Mouse (Mus musculus) urinary bladder, postnatal 0 days (tissue): Measurements from ENCODE around the gene Mbtd1. TPM values are rescaled to one million over a fixed set of nuclear protein-coding genes. Genes with fewer than 3 reads are reported as not detected.

Source experiments
- polyA plus RNA-seq: library from polyadenylated mRNA; unstranded; fragments of >200 nt; fragmentation: Nextera tagmentation; extraction: Ambion mirVana; gene quantifications from 2 replicates; pipeline ENCODE4 v1.2.1, GENCODE M21; 2015

Mbtd1 gene
- polyA plus RNA-seq = 9.7 and 10.7 TPM in 2 replicates

DNA sequence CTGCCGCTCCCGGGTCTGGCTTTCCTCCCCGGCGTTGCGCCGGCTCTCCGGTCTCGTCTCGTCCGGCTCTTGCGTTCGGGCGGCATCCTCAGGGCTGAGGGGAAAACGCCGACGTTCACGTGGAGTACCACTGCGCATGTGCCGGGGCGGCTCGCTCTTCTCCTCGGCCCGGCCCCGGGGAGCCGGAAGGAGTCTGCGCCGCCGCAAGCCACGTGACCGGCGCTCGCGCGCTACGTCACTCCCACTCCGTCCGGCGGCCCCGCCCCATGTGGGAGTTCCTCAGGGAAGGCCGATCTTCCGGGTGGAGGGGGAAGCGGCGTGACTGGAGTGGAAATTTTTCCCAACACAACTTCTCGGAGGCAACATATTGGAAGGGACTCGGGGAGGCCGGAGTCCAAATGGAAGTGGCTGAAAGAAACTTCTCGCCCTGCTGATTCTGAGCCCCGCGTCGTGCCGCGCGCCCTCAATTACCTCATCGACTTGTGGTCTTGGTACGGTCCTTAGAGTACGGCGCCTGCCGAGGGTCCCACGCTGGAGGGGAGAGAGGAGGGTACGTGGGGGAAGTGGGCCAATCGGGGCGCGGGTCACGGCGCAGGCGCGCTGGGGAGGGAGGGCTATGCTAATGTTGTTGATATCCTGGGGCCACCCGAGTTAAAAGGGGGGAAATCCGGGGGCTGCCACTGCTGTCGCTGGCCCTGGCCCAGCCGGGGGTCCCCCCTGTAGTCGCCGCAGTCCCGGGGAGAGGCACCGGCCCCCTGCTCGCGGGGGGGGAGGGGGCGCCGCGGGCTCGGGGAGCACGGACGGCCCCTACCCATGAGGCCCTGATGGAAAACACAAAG, at the start of gene Mbtd1, which contains the start of gene Utp18:
Gene Mbtd1, plus strand, starts transcription at position 281 of the 839 bp plus-strand sequence.
Gene Utp18, minus strand, starts transcription at position 195 of the 839 bp plus-strand sequence.

GRCm38 (mm10) chr11:93956159-93956558, 70.5 kb downstream of the Mbtd1 start, which contains the start of gene Nme2:
Nme2 (minus strand) TSS chr11:93956259.

GRCm38 (mm10) chr11:93968005-93968847, 82.6 kb downstream of the Mbtd1 start, which contains the start of the genes Gm20390 and Nme1:
Gm20390 (minus strand) TSS chr11:93968293.
Nme1 (minus strand) TSS chr11:93968521.

GRCm38 (mm10) chr11:93995720-93996305, 110.2 kb downstream of the Mbtd1 start, which contains the start of gene Spag9:
Spag9 (plus strand) TSS chr11:93996091.

Other genes with a start within 250 kb of the Mbtd1 start
- gene Utp18, start 86 bp upstream of the Mbtd1 start, polyA plus RNA-seq = 14.2 and 18.2 TPM in 2 replicates
- gene Nme2, start 70.4 kb downstream of the Mbtd1 start, polyA plus RNA-seq = 385 and 419 TPM in 2 replicates
- gene Gm20390, start 82.4 kb downstream of the Mbtd1 start, polyA plus RNA-seq = 180 and 205 TPM in 2 replicates
- 63.6 and 74.1 TPM in 2 replicates for gene Nme1, start 82.7 kb downstream of the Mbtd1 start, polyA plus RNA-seq
- 41.3 and 42.3 TPM in 2 replicates for gene Spag9, start 110.2 kb downstream of the Mbtd1 start, polyA plus RNA-seq